Mouse (Mus musculus): ENCODE results near the gene Foxr2. TPM values are rescaled to one million over a fixed set of nuclear protein-coding genes. Genes with fewer than 3 reads are reported as not detected.

The Foxr2 gene
- polyA plus RNA-seq (2017; shearing (Covaris generic)) = not detected

DNA sequence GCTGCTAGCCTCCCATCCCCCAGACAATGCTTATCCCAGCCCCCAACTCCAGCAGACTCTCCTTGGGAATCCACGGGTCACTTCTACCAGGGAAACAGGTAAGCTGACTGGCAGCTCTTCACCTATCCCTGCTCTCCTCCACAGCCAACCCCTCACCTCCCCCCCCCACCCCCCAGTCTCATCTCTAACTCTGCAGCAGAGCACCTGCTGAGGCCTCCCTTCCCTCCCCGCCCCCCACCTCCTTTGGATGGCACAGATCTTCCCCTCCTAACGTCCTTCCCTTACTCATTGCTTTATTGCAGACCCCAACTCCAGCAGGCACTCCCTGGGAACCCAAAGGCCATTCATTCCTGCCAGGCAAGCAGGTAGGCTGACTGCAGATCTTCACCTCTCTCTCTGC is at the start of gene Foxr2:
Gene Foxr2 (plus strand): TSS at position 301 of the 400 bp plus-strand sequence.

DNA sequence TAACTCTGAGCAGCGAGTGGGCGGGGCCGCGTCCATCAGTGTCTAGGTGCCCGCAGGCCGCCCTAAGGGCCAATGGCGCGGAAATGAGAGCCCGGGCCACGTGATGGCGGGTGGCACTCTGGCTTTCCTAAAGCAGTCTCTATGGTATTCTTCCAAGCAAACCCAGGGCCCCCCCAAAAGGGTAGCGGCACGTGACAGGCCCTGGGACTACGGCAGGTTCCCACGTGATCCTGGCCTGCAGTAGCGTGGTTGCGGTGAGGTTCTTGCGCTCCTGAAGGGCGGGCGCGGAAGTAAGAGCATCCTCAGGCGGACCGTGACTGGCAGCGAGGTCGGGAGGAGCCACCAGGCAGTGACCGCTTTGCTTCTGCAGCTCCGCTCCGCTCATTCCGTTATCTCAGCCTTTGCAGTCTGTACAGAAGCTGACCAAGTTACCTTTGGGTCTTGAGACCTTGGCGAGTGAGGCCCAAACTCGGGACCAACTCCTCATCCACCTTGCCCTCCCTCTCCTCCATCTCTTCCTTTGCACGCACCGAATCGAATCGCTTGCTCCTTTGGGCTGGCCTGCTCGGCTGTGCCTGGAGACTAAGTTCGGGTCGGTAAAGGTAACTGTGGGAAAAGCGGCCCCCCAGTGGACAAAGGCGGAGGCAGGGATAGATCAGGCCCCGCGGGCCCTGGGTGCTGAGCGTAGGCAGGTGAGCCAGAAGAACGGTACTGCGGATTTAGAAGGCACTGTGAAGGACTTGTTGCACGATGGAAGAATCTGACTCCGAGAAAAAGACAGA is 21.3 kb downstream of the Foxr2 start, which contains the start of gene Rragb:
Gene Rragb (plus strand): TSS at position 248 of the 782 bp plus-strand sequence.

Other genes with a start within 250 kb of the Foxr2 start
- gene Usp51, start 112.3 kb upstream of the Foxr2 start, polyA plus RNA-seq (2017; shearing (Covaris generic)) = not detected
- gene Mageh1, start 81.2 kb upstream of the Foxr2 start, polyA plus RNA-seq (2017; shearing (Covaris generic)) = 1.1 TPM
- gene Rragb, start 21.2 kb downstream of the Foxr2 start, polyA plus RNA-seq (2017; shearing (Covaris generic)) = 11.5 TPM
- gene Klf8, start 118.7 kb downstream of the Foxr2 start, polyA plus RNA-seq (2017; shearing (Covaris generic)) = 2.4 TPM